Mouse (Mus musculus): ENCODE results near the gene Etnk1.

- TF ChIP-seq EP300 (optimal IDR thresholded peaks at IDR 0.05), result no peak
- TF ChIP-seq CTCF (IDR thresholded peaks at IDR 0.05; ENCODE audit: low read depth), result no peak
Observed at GRCm38 (mm10) chr6:143149766-143150291, 17.2 kb upstream of the Etnk1 start.
